Mouse (Mus musculus) cortical plate, adult 2 months (tissue): Measurements from ENCODE around the gene Bspry.

Experiments
- CTCF ChIP-seq: fragments of 200-500 bp; IDR thresholded peaks from 2 replicates; pipeline ENCODE4 v1.5.1; 2011; ENCODE audit warnings: mild to moderate bottlenecking, control low read depth, low read length; ENCODE audit not compliant: insufficient read depth; ENCODE audit errors: extremely low read depth
- POLR2A ChIP-seq: fragments of 200-500 bp; IDR thresholded peaks from 2 replicates; pipeline ENCODE4 v1.6.1; 2011; ENCODE audit warnings: mild to moderate bottlenecking, low read length, control low read depth; ENCODE audit not compliant: insufficient read depth; ENCODE audit errors: extremely low read depth

- TF ChIP-seq POLR2A, result no peak
- no peak for TF ChIP-seq CTCF
These were observed 48.3 kb upstream of the Bspry start for GRCm38 (mm10) chr4:62431522-62431921.
